Comparison of ENCODE assay signal across 10 mouse cellular contexts in the genomic region with DNA sequence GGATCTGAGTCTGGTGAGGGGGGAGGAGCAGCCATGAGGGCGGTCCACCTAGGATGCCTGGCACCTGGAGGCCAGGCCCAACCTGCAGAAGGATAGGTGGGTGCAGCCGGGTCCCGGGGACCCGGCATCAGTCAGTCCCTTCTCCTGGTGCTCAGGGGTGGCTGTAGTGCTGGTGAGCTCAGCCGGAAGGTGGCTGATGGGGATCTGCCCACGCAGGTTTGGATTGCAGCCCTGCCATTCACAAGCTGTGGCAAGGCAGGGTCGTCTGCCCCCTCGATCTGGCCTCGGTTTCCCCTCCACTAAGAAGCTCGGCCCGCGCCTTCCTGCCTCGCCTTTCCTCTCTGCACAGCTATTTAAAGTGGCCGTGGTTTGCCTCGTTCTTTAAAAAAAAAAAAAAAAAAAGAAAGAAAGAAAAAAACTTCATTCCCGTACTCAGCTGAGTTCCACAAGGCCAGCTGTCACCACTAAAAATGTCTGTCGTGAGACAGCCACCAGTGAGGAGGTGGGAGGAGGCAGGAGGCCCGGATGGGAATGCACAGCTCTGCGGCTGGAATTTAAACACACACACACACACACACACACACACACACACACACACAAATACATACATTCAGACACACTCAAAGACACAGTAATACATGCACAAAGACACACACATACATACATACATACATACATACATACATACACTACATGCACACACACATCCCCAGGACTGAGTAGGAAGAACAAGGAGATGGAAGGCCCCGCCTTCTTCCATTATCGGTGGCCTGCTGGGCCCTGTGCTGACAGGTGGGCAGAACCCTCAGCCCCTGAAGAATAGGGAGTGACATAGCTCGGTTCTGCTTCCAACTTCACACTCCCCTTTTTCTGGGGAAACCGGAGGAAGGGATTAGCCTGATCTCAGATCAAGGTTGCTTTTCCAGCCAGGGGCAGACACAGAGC. TPM values are rescaled to one million over a fixed set of nuclear protein-coding genes. Genes with fewer than 3 reads are reported as not detected.
DNase-seq lines count a peak whose midpoint lies in the region; ATAC-seq lines count a peak whose summit lies in the region.
"Had no signal": no experiment of that assay in that cellular context is flagged by ENCODE, and none has a peak within 500 bp of the region (broad histone marks: within the 10 kb centered on the region; RNA-seq: fewer than 3 reads in every experiment).

No protein-coding gene starts in this region.

- DNase-seq in heart, postnatal 14 days: no peak
- DNase-seq in neural tube, embryonic 11.5 days (ENCODE audit: low spot score): no peak
- DNase-seq in neural tube, embryonic 10.5 days (ENCODE audit: extremely low spot score, low spot score): no peak
- peak; percentile 76 to 78 for DNase-seq in left cerebral cortex, adult 18-20 months (ENCODE audit: low spot score in 2 of 2)
- peak; percentile 92 for DNase-seq in telencephalon, adult 2 months (ENCODE audit: low read depth, low spot score)
- DNase-seq in urinary bladder, postnatal 10 days (ENCODE audit: low spot score): no peak
- DNase-seq: gastrocnemius, postnatal 25 days had no signal

- 31% methylated on average over 23 of the region's 23 CpGs for WGBS in heart, embryonic 15.5 days
- WGBS in neural tube, embryonic 11.5 days: 60% methylated on average over 23 of the region's 23 CpGs

- 0 out of 2 replicates have a peak overlapping the region, but pooled peaks have one; percentile 12 for H3K9ac ChIP-seq in heart, embryonic 15.5 days
- no peak overlapping the region for H3K9ac ChIP-seq in neural tube, embryonic 11.5 days (ENCODE audit: low read length)

- no peaks in the 10 kb centered on the region for H3K27me3 ChIP-seq in heart, embryonic 15.5 days
- H3K27me3 ChIP-seq in neural tube, embryonic 11.5 days (ENCODE audit: control insufficient read depth, insufficient read depth, low read length): no peaks in the 10 kb centered on the region

- H3K4me3 ChIP-seq in heart, embryonic 15.5 days: no peak overlapping the region
- H3K4me3 ChIP-seq in neural tube, embryonic 11.5 days (ENCODE audit: low read depth, low read length): no peak overlapping the region

- peaks cover 14% of the 10 kb centered on the region for H3K4me1 ChIP-seq in heart, embryonic 15.5 days (replicated peaks)
- no peaks in the 10 kb centered on the region for H3K4me1 ChIP-seq in neural tube, embryonic 11.5 days (ENCODE audit: control insufficient read depth, insufficient read depth, low read length)

- intact Hi-C loops in heart, postnatal 14 days (cut with DNase I): loop anchor here (5.0 kb wide), 1 partner anchor 83 kb away; no protein-coding TSS in a partner anchor

- H3K36me3 ChIP-seq in heart, embryonic 15.5 days: no peaks in the 10 kb centered on the region
- H3K36me3 ChIP-seq in neural tube, embryonic 11.5 days (ENCODE audit: control insufficient read depth, insufficient read depth, low read length): no peaks in the 10 kb centered on the region

- no peak for ATAC-seq in heart, embryonic 15.5 days (replicated peaks; ENCODE audit: insufficient number of reproducible peaks, insufficient read depth, low FRiP score, low read depth)
- ATAC-seq in neural tube, embryonic 11.5 days (ENCODE audit: insufficient read depth, low FRiP score, low TSS enrichment): no peak
- ATAC-seq in cerebellum, adult (ENCODE audit: insufficient number of reproducible peaks, low FRiP score, low TSS enrichment): no peak

- H3K4me2 ChIP-seq in heart, embryonic 15.5 days: no peak overlapping the region
- no peak overlapping the region for H3K4me2 ChIP-seq in neural tube, embryonic 11.5 days (ENCODE audit: low read depth)

- H3K9me3 ChIP-seq in heart, embryonic 15.5 days (replicated peaks): no peaks in the 10 kb centered on the region; the same call in 1 of the 2 replicates
- H3K9me3 ChIP-seq in neural tube, embryonic 11.5 days (ENCODE audit: control insufficient read depth, low read length): no peaks in the 10 kb centered on the region

- peak overlapping the region; percentile 28; the same call in 1 of the 2 replicates for H3K27ac ChIP-seq in heart, embryonic 15.5 days
- 0 out of 2 replicates have a peak overlapping the region, but pooled peaks have one; percentile 14 for H3K27ac ChIP-seq in neural tube, embryonic 11.5 days (ENCODE audit: low read depth, low read length)

RNA-seq across cellular contexts. Expression of a gene that starts 29.9 kb away (rescaled TPM):
- polyA plus RNA-seq in heart, embryonic 15.5 days (2015; fragmentation: Nextera tagmentation; extraction: Ambion mirVana): 1.7 and 2.0 TPM in 2 replicates
- total RNA-seq in heart, postnatal 14 days (2021): 1 to 10 TPM; 5.8 to 6.3 TPM
- 10.5 and 11.9 TPM in 2 replicates for polyA plus RNA-seq in neural tube, embryonic 11.5 days (2014; fragmentation: Nextera tagmentation; extraction: Ambion mirVana)
- total RNA-seq in left cerebral cortex, adult 18-20 months (2021): 10 to 100 TPM; 30.3 to 30.4 TPM
- total RNA-seq: MEL had no signal

Comparison
In these comparisons a context has a peak if more than half of its experiments do, and no peak if none do; other contexts are left out.
1. DNase-seq: peak in left cerebral cortex, adult 18-20 months (2 of 2) and telencephalon, adult 2 months (single experiment); none in heart, postnatal 14 days (0 of 2), neural tube, embryonic 11.5 days (single experiment), neural tube, embryonic 10.5 days (single experiment) and urinary bladder, postnatal 10 days (single experiment).
2. RNA of a gene that starts 29.9 kb away (total RNA-seq): 30.3 to 30.4 TPM in left cerebral cortex, adult 18-20 months; 5.8 to 6.3 TPM in heart, postnatal 14 days; every median in the first group is over 4 times any median in the second.